Mouse (Mus musculus) stomach, embryonic 14.5 days (tissue): ENCODE data around the gene Oas2. TPM values are rescaled to one million over a fixed set of nuclear protein-coding genes. Genes with fewer than 3 reads are reported as not detected.

Experiments used
- ATAC-seq: fragments of 200-750 bp; cut with Nextera tagmentation; 2 replicates; pipeline ENCODE4 v1.8.0; 2017; ENCODE audit warnings: low read depth, moderate TSS enrichment; ENCODE audit not compliant: insufficient number of reproducible peaks, insufficient read depth, low FRiP score
- H3K27ac ChIP-seq: fragments of 300-500 bp; sonication (generic); 2 replicates; pipeline ENCODE4 v1.5.1; 2014; ENCODE audit warnings: mild to moderate bottlenecking, low read length, moderate library complexity, mixed read lengths
- H3K27me3 ChIP-seq: fragments of 300-500 bp; sonication (generic); 2 replicates; pipeline ENCODE4 v1.6.1; 2014; ENCODE audit warnings: low read length, control low read depth, mixed read lengths; ENCODE audit not compliant: control insufficient read depth, insufficient read depth
- H3K36me3 ChIP-seq: fragments of 300-500 bp; sonication (generic); 2 replicates; pipeline ENCODE4 v1.6.1; 2014; ENCODE audit warnings: mild to moderate bottlenecking, control low read depth, low read length, moderate library complexity, mixed read lengths; ENCODE audit not compliant: control insufficient read depth, insufficient read depth
- H3K4me1 ChIP-seq: fragments of 300-500 bp; sonication (generic); 2 replicates; pipeline ENCODE4 v1.6.1; 2014; ENCODE audit warnings: low read length, control low read depth, mixed read lengths; ENCODE audit not compliant: control insufficient read depth, insufficient read depth
- H3K4me2 ChIP-seq: fragments of 300-500 bp; sonication (generic); replicated peaks from 2 replicates; pipeline ENCODE4 v1.6.1; 2014; ENCODE audit warnings: low read depth, low read length, control low read depth
- H3K4me3 ChIP-seq: fragments of 300-500 bp; sonication (generic); 2 replicates; pipeline ENCODE4 v1.5.1; 2014; ENCODE audit warnings: low read depth, low read length, control low read depth
- H3K9ac ChIP-seq: fragments of 300-500 bp; sonication (generic); replicated peaks from 2 replicates; pipeline ENCODE4 v1.6.1; 2014; ENCODE audit warnings: low read depth, mild to moderate bottlenecking, control low read depth, low read length, moderate library complexity, mixed read lengths
- H3K9me3 ChIP-seq: fragments of 300-500 bp; sonication (generic); 2 replicates; pipeline ENCODE4 v1.6.1; 2016; ENCODE audit warnings: low read depth, low read length, control low read depth; ENCODE audit not compliant: control insufficient read depth
- WGBS: fragments of 180-500 bp; shearing (Covaris S2); extraction: QIAGEN DNeasy Blood & Tissue Kit; methylation state at CpG from one replicate; pipeline ENCODE4 v1.1.7; 2014; 5-methylcytosine and 5-hydroxymethylcytosine counted together
- polyA plus RNA-seq: library from polyadenylated mRNA; unstranded; fragments of >200 nt; fragmentation: Nextera tagmentation; extraction: Ambion mirVana; gene quantifications from 2 replicates; pipeline ENCODE4 v1.2.1, GENCODE M21; 2014

The Oas2 gene
- polyA plus RNA-seq, 1 experiment from 2014 or later = 0.58 TPM

DNA sequence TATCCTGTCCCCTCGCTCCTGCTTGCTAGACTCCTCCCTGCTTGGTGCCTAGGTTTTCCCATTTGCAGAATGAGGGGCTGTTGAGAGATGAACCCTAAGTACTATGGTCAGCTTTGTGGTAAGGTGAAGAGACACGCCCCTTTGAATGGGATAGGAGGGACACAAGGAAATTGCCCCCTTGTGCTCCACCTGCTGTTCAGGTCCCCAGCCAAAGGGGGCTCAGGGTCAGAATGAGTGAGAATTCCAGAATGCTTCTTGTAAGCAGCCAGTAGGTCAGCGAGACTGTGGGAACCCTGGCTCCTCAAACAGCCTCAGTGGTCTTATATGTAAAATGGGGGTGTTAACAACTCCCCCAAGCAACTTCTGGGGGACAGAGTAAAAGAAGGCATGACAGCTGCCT lies 51.5 kb downstream of the Oas2 start:
- no peak overlapping the region for H3K4me3 ChIP-seq
- H3K4me1 ChIP-seq = no peaks in the 10 kb centered on the region
- H3K9ac ChIP-seq = no peak overlapping the region
- H3K27me3 ChIP-seq = peaks cover 25% of the 10 kb centered on the region
- no peaks in the 10 kb centered on the region for H3K9me3 ChIP-seq
- 57% methylated on average over 3 of the region's 3 CpGs for WGBS
- ATAC-seq = no peak
- no peaks in the 10 kb centered on the region for H3K36me3 ChIP-seq
- H3K4me2 ChIP-seq = no peak overlapping the region
- no peak overlapping the region for H3K27ac ChIP-seq

DNA sequence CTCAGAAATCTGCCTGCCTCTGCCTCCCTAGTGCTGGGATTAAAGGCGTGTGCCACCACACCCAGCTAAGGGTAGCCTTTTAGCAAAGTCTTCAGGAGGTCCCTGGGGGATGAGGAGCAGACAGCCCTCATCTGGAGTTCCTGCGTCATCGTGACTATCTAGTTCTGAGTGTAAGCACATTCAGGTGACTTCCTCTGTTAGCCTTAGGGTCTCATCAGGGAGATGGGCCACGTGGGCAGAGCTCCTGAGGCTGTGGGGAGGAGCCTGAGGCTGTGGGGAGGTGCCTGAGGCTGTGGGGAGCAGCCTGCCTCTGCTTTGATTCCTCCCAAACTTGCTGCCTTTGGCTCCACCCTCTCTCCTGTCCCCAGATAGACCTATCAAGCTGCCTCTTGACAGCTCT lies 52.8 kb downstream of the Oas2 start:
- no peak for ATAC-seq
- Histone ChIP-seq H3K9ac (no peak overlapping the region), H3K4me1 (no peaks in the 10 kb centered on the region), H3K36me3 (no peaks in the 10 kb centered on the region), H3K4me3 (no peak overlapping the region), H3K9me3 (no peaks in the 10 kb centered on the region), H3K27me3 (peaks cover 27% of the 10 kb centered on the region), H3K4me2 (no peak overlapping the region), H3K27ac (no peak overlapping the region)
- WGBS = 58% methylated on average over 4 of the region's 4 CpGs

GRCm38 (mm10) chr5:120696057-120696743 lies 53.5 kb downstream of the Oas2 start:
- 68% methylated on average over 16 of the region's 16 CpGs for WGBS
- Histone ChIP-seq H3K4me3 (no peak overlapping the region), H3K9me3 (no peaks in the 10 kb centered on the region), H3K27me3 (peaks cover 27% of the 10 kb centered on the region), H3K4me1 (no peaks in the 10 kb centered on the region), H3K4me2 (no peak overlapping the region), H3K36me3 (no peaks in the 10 kb centered on the region), H3K27ac (no peak overlapping the region), H3K9ac (no peak overlapping the region)
- ATAC-seq = no peak

- WGBS = 11% methylated on average over 41 of the region's 41 CpGs
Measured at GRCm38 (mm10) chr5:120694695-120695074, 55.0 kb downstream of the Oas2 start.

DNA sequence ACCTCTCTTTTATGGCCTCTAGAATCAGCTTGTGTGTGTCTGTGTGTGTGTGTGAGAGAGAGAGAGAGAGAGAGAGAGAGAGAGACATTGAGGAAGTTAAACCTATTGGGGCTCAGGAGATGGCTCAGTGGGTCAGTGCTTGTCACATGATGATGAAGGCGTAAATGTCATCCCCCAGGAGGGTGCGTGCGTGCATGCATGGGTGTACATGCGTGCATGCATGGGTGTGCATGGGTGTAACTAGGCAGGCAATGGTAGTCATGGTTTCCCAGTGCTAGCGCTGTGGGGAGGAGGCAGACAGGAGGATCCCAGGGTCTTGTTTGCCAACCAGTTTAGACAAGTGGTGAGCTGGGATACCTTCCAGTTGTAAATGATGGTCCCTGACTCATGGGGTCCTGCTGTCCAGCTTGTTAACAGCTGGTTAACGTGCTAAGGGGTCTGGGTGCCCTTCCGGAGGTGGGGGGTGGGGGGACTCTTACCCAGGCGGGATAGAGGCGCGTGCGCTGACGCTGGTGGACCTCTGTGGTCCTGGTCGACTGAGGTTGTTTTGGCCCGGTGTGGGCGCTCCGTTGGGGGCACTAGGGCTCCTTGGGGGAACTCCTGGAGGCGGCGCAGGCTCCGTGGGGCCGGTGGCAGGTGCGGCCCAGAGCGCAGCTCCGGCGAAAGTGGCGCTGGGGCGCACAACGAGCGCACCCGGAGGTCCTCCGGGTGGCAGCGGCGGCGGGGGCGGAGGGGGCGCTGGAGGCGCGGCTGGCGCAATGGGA lies 55.5 kb downstream of the Oas2 start:
- H3K27me3 ChIP-seq = peaks cover 27% of the 10 kb centered on the region
- no peak overlapping the region for H3K4me3 ChIP-seq
- H3K27ac ChIP-seq = no peak overlapping the region
- H3K4me1 ChIP-seq = no peaks in the 10 kb centered on the region
- WGBS = 24% methylated on average over 33 of the region's 38 CpGs
- no peak for ATAC-seq
- H3K4me2 ChIP-seq = 0 out of 2 replicates have a peak overlapping the region, but pooled peaks have one; percentile 20
- H3K9ac ChIP-seq = no peak overlapping the region
- H3K36me3 ChIP-seq = no peaks in the 10 kb centered on the region
- H3K9me3 ChIP-seq = no peaks in the 10 kb centered on the region

More at GRCm38 (mm10) chr5:120694695-120695074, 55.0 kb downstream of the Oas2 start:
- ATAC-seq = no peak
- H3K27me3 ChIP-seq = peaks cover 27% of the 10 kb centered on the region
- H3K36me3 ChIP-seq = no peaks in the 10 kb centered on the region
- H3K9ac ChIP-seq = no peak overlapping the region
- 0 out of 2 replicates have a peak overlapping the region, but pooled peaks have one; percentile 20 for H3K4me2 ChIP-seq
- H3K4me3 ChIP-seq = no peak overlapping the region
- no peak overlapping the region for H3K27ac ChIP-seq
- H3K9me3 ChIP-seq = no peaks in the 10 kb centered on the region
- no peaks in the 10 kb centered on the region for H3K4me1 ChIP-seq

DNA sequence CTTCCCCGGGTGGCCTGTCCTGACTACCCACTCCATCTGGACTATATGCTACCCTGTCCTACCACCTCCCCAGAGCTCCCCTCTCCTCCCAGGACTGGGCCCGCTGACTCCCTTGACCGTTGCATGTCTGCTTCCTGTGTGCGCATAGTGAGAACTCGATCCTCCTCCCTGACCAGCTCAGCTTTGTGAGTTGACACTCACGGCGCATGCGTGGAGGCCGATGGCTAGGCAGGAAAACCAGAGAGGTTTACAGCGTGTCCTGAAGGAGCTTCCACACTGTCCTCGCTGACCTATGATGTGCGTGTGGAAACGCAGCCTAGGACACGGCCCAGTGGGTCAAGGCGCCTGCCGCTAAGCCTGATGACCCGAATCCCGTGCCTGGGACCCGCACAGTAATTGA lies 57.6 kb downstream of the Oas2 start:
- Histone ChIP-seq H3K36me3 (no peaks in the 10 kb centered on the region), H3K9me3 (no peaks in the 10 kb centered on the region), H3K9ac (no peak overlapping the region), H3K27me3 (peaks cover 27% of the 10 kb centered on the region), H3K4me3 (no peak overlapping the region), H3K4me2 (no peak overlapping the region), H3K4me1 (no peaks in the 10 kb centered on the region), H3K27ac (no peak overlapping the region)
- WGBS = 74% methylated on average over 19 of the region's 19 CpGs
- no peak for ATAC-seq

- H3K9me3 ChIP-seq = no peaks in the 10 kb centered on the region
- no peaks in the 10 kb centered on the region for H3K4me1 ChIP-seq
- no peaks in the 10 kb centered on the region for H3K36me3 ChIP-seq
- 42% methylated on average over 4 of the region's 4 CpGs for WGBS
- peaks cover 18% of the 10 kb centered on the region for H3K27me3 ChIP-seq
- H3K9ac ChIP-seq = no peak overlapping the region
- no peak overlapping the region for H3K27ac ChIP-seq
- ATAC-seq = no peak
- no peak overlapping the region for H3K4me3 ChIP-seq
- H3K4me2 ChIP-seq = no peak overlapping the region
Measured at GRCm38 (mm10) chr5:120690417-120690816, 59.2 kb downstream of the Oas2 start.

DNA sequence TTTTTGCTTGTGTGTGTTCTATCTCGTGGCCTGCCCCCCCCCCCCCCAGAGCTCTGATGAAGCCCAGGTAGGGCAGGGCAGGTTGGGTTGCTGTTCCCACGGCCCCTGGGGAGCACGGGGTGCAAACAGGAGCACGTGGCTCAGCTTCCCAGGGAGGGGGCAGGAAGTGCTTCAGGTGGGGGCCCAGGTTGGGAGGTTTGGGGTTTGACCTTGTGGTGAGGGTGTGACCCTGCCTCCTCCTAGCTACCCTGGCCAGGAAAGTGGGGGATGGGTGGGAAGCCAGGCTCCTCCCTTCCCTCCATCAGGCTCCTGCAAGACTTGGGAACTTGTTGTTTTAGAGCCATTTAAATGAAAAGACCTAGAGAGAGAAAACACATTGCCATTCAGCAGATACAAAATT lies 61.2 kb downstream of the Oas2 start:
- Histone ChIP-seq H3K27ac (no peak overlapping the region), H3K4me3 (no peak overlapping the region), H3K4me2 (no peak overlapping the region), H3K27me3 (0 out of 2 replicates have a peak, but pooled peaks cover 4% of the 10 kb centered on the region), H3K36me3 (no peaks in the 10 kb centered on the region), H3K9ac (no peak overlapping the region), H3K4me1 (no peaks in the 10 kb centered on the region), H3K9me3 (no peaks in the 10 kb centered on the region)
- ATAC-seq = no peak
- 36% methylated on average over 4 of the region's 4 CpGs for WGBS
